Mouse (Mus musculus) brain, embryonic 14.5 days (tissue): Measurements from ENCODE around the gene Col7a1.

ENCODE experiments used
- CTCF ChIP-seq: fragments of 200-500 bp; IDR thresholded peaks from 2 replicates; pipeline ENCODE4 v1.5.1; 2012; ENCODE audit warnings: inconsistent platforms, mild to moderate bottlenecking, moderate library complexity, borderline replicate concordance; ENCODE audit not compliant: insufficient read depth, insufficient read length; ENCODE audit errors: extremely low read depth
- POLR2A ChIP-seq: fragments of 200-500 bp; IDR thresholded peaks from 2 replicates; pipeline ENCODE4 v1.6.1; 2012; ENCODE audit warnings: mild to moderate bottlenecking, inconsistent platforms, borderline replicate concordance; ENCODE audit not compliant: poor library complexity, insufficient read depth, insufficient read length, severe bottlenecking; ENCODE audit errors: extremely low read depth

GRCm38 (mm10) chr9:109027521-109027920 is 74.1 kb downstream of the Col7a1 start:
- TF ChIP-seq CTCF, result no peak
- no peak for TF ChIP-seq POLR2A
